Comparison of ENCODE assay signal across 11 mouse cellular contexts in genomic region chr11:86950491-86950890, GRCm38 (mm10). TPM values are rescaled to one million over a fixed set of nuclear protein-coding genes. Genes with fewer than 3 reads are reported as not detected.
DNase-seq lines count a peak whose midpoint lies in the region; ATAC-seq and TF ChIP-seq lines count a peak whose summit lies in the region.
"Had no signal": no experiment of that assay in that cellular context is flagged by ENCODE, and none has a peak within 500 bp of the region (broad histone marks: within the 10 kb centered on the region; RNA-seq: fewer than 3 reads in every experiment).

No protein-coding gene starts in this region.

- H3K36me3 ChIP-seq in heart, embryonic 10.5 days = peaks cover 48% of the 10 kb centered on the region
- peaks cover 13% of the 10 kb centered on the region; the same call in 1 of the 2 replicates for H3K36me3 ChIP-seq in limb, embryonic 12.5 days

- TF ChIP-seq CTCF in layer of hippocampus, adult 2 months (conservative IDR thresholded peaks at IDR 0.05) = no peak

- H3K4me2 ChIP-seq in limb, embryonic 12.5 days = no peak overlapping the region

- no peaks in the 10 kb centered on the region for H3K9me3 ChIP-seq in heart, embryonic 10.5 days
- no peaks in the 10 kb centered on the region for H3K9me3 ChIP-seq in limb, embryonic 12.5 days

- peaks cover 55% of the 10 kb centered on the region for H3K4me1 ChIP-seq in heart, embryonic 10.5 days
- H3K4me1 ChIP-seq in limb, embryonic 12.5 days (replicated peaks) = peaks cover 40% of the 10 kb centered on the region

- H3K9ac ChIP-seq in limb, embryonic 12.5 days (replicated peaks) = no peak overlapping the region

- intact Hi-C loops in left cerebral cortex, postnatal 14 days (cut with DNase I) = no loop called here

- no peak for DNase-seq in layer of hippocampus, adult 2 months (ENCODE audit: low spot score in 2 of 2)
- DNase-seq in layer of hippocampus, postnatal 25 days (ENCODE audit: extremely low spot score in 1 of 2, low spot score in 1 of 2) = no peak
- peak; percentile 81 for DNase-seq in fibroblast of lung, adult 2 months (ENCODE audit: low read depth)
- DNase-seq in heart, embryonic 10.5 days (ENCODE audit: low spot score) = no peak
- DNase-seq in frontal cortex, postnatal 25 days (ENCODE audit: low spot score in 2 of 2) = no peak
- DNase-seq in left cerebral cortex, postnatal 14 days (ENCODE audit: low spot score in 2 of 2) = no peak
- DNase-seq in cerebellum, adult 11 months = no peak
- DNase-seq: left cerebral cortex, postnatal 4 days; right cerebral cortex, postnatal 25 days; thymus, postnatal 4 days had no signal

- WGBS in heart, embryonic 10.5 days = 63% methylated on average over 3 of the region's 3 CpGs
- 71% methylated on average over 3 of the region's 3 CpGs for WGBS in limb, embryonic 12.5 days

- ATAC-seq in limb, embryonic 12.5 days (ENCODE audit: insufficient number of reproducible peaks, insufficient read depth, low FRiP score, low TSS enrichment, low read depth) = no peak

- no peak overlapping the region for H3K4me3 ChIP-seq in layer of hippocampus, adult 2 months
- no peak overlapping the region for H3K4me3 ChIP-seq in heart, embryonic 10.5 days
- H3K4me3 ChIP-seq in limb, embryonic 12.5 days (replicated peaks) = no peak overlapping the region

- H3K27me3 ChIP-seq in heart, embryonic 10.5 days (ENCODE audit: insufficient read depth, poor library complexity, severe bottlenecking) = no peaks in the 10 kb centered on the region
- H3K27me3 ChIP-seq in limb, embryonic 12.5 days = no peaks in the 10 kb centered on the region

- H3K27ac ChIP-seq in layer of hippocampus, adult 2 months = peak overlapping the region; percentile 86
- H3K27ac ChIP-seq in heart, embryonic 10.5 days = peak overlapping the region; percentile 70
- H3K27ac ChIP-seq in limb, embryonic 12.5 days = peak overlapping the region; percentile 78

RNA-seq across cellular contexts. Expression of gene Ypel2, which starts 43.0 kb away (rescaled TPM):
- 10 to 100 TPM; 23.3 to 23.6 TPM for total RNA-seq in layer of hippocampus, adult 2 months (2021)
- 10 to 100 TPM; 23.5 to 28.0 TPM for total RNA-seq in layer of hippocampus, postnatal 25 days (2021)
- 13.0 and 21.5 TPM in 2 replicates for polyA plus RNA-seq in heart, embryonic 10.5 days (2016; fragmentation: Nextera tagmentation; extraction: Ambion mirVana)
- 9.8 and 10.5 TPM in 2 replicates for polyA plus RNA-seq in limb, embryonic 12.5 days (2016; fragmentation: Nextera tagmentation; extraction: Ambion mirVana)
- total RNA-seq in left cerebral cortex, postnatal 14 days (2021) = 10 to 100 TPM; 37.9 to 41.1 TPM
